Mouse (Mus musculus): ENCODE results near the gene Plppr2.

DNA sequence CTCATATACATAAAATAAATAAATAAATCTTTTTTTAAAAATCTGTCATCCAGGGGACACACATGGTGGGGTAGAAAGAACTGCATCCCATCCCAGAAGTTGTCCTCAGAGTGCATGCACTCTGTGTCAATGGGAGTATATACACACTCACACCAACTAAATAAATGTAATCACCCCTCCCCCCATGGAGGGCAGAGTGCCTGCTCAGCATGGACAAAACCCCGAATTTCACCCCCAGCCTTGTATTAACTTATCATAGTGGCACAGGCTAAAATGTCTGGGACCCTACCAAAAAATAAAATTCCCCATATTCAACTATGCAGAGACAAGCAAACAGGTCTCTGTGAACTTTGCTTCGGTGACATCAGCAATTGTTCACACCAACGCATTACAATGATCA, 17.8 kb downstream of the Plppr2 start:
- TF ChIP-seq CTCF (IDR thresholded peaks at IDR 0.05; ENCODE audit: low read depth) (no peak), EP300 (IDR thresholded peaks at IDR 0.05; ENCODE audit: low read depth) (no peak)

All from liver, embryonic 14.5 days (tissue).